Mouse (Mus musculus) erythroblast, embryonic 14.5 days (primary cell): ENCODE results near the gene Crygn. TPM values are rescaled to one million over a fixed set of nuclear protein-coding genes. Genes with fewer than 3 reads are reported as not detected.

Source experiments
- H3K27me3 ChIP-seq: 2 replicates; pipeline ENCODE4 v1.6.1; 2012; ENCODE audit warnings: inconsistent platforms; ENCODE audit not compliant: control insufficient read depth
- H3K36me3 ChIP-seq: 2 replicates; pipeline ENCODE4 v1.6.1; 2012; ENCODE audit warnings: mild to moderate bottlenecking, inconsistent platforms; ENCODE audit not compliant: control insufficient read depth
- H3K4me1 ChIP-seq: 2 replicates; pipeline ENCODE4 v1.6.1; 2012; ENCODE audit warnings: inconsistent platforms; ENCODE audit not compliant: control insufficient read depth
- H3K4me3 ChIP-seq: replicated peaks from 2 replicates; pipeline ENCODE3; 2012; ENCODE audit warnings: moderate library complexity, mild to moderate bottlenecking, inconsistent platforms
- H3K9me3 ChIP-seq: 2 replicates; pipeline ENCODE4 v1.6.1; 2012; ENCODE audit warnings: low read length, inconsistent platforms, mixed read lengths; ENCODE audit not compliant: control insufficient read depth
- GATA1 ChIP-seq: IDR thresholded peaks from 2 replicates; pipeline ENCODE4 v1.6.1; 2012; ENCODE audit warnings: low read length, inconsistent platforms, mixed read lengths
- TAL1 ChIP-seq: IDR thresholded peaks from 3 replicates; pipeline ENCODE4 v1.6.1; 2012; ENCODE audit warnings: low read length, inconsistent platforms, mixed read lengths
- polyA plus RNA-seq: library from polyadenylated mRNA; stranded (reverse); fragments of >175 nt; gene quantifications from 2 replicates; pipeline ENCODE4 v1.2.3, GENCODE M21; 2012

Crygn gene
- polyA plus RNA-seq, 1 experiment, result not detected

DNA sequence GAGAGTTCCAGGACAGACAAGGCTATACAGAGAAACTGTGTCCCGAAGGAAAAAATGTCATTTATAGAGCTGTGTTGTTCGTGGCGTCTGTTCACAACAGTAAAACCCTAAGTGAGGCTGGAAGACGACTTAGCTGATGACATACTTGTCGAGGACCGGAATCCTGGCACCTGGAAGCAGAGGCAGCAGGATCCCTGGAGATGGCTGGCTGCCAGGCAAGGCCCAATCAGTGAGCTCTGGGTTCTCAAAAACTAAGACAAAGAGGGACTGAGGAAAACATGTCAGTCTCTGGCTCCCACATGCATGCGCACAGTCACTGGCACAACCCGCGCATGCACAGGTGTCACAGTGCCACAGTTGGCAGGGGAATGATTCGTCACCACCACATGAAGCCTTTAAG lies 20.2 kb downstream of the Crygn start:
- no peak overlapping the region for H3K4me3 ChIP-seq
- TF ChIP-seq GATA1 (no peak), TAL1 (no peak)
- peaks cover 4% of the 10 kb centered on the region; the same call in 1 of the 2 replicates for H3K27me3 ChIP-seq
- no peaks in the 10 kb centered on the region for H3K36me3 ChIP-seq
- peaks cover 6% of the 10 kb centered on the region for H3K4me1 ChIP-seq
- H3K9me3 ChIP-seq, result no peaks in the 10 kb centered on the region

DNA sequence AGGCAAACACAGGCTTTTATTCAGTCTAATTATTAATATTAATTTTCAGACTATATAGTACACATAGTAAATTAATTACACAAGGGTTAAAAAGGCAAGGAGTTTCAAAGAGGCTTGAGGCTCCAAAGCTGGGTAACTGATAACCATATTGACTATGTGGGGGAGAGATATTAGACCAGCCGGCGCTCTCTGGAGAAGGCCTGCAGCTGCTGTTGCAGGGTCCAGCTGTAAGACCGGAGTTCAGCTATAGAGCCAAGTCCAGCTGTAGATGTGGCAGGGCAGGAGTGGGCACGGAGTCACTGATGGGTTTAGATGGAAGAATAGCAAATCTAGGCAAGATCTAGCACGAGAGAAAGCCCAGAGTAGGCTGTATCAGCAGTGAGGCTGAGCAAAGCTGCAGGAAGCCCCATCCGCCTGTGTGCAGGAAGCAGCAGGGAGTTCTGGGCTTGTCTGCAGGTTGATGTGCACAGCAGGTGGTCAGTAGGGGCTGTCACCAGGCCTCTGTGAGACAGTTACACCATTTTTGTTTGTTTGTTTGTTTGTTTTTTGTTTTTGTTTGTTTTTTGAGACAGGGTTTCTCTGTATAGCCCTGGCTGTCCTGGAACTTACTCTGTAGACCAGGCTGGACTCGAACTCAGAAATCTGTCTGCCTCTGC lies 23.9 kb downstream of the Crygn start:
- TF ChIP-seq TAL1 (no peak), GATA1 (no peak)

DNA sequence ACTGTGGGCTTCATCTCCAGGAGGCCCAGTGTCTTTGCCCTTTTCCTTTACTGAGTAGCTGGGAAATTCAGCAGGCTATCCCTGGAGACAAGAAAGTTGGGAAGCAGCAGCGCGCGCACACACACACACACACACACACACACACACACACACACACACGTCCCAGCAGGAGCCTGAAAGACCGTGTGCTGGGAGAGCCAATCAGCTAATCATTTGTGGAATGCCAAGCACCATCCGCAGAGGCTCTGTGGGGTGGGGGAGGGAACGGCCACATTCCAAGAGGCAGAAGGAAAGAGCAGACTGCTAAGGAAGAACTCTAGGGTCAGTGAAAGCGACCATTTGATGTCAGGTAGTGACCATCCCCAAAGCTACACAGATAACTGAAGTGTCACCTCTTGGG lies 24.7 kb downstream of the Crygn start:
- peaks cover 6% of the 10 kb centered on the region for H3K4me1 ChIP-seq
- peaks cover 43% of the 10 kb centered on the region for H3K27me3 ChIP-seq
- H3K4me3 ChIP-seq, result no peak overlapping the region
- no peaks in the 10 kb centered on the region for H3K9me3 ChIP-seq
- TF ChIP-seq GATA1, result no peak
- no peak for TF ChIP-seq TAL1
- no peaks in the 10 kb centered on the region for H3K36me3 ChIP-seq

More for the DNA sequence above, 23.9 kb downstream of the Crygn start:
- no peaks in the 10 kb centered on the region for H3K9me3 ChIP-seq
- no peak overlapping the region for H3K4me3 ChIP-seq
- H3K27me3 ChIP-seq, result peaks cover 36% of the 10 kb centered on the region
- peaks cover 6% of the 10 kb centered on the region for H3K4me1 ChIP-seq
- H3K36me3 ChIP-seq, result no peaks in the 10 kb centered on the region

DNA sequence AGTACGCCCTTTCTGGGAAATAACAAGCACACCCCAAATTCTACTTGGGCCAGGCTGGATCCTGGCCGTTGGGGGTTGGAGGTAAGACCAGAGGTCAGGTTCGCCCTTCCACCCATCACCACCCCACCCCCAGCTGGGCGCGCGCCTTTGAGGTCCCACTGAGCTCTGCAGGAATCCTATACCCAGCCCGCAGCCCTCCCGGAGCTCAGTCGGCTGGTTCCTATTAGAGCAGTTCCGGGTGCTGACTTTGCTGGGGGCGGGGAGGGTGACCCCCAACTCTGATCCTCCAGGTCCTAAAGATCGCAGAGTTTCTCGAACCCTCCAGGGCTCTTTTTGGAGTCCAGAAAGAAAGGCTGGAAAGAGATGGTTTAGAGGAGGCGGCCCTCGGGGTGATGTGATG lies 26.8 kb downstream of the Crygn start:
- Histone ChIP-seq H3K4me3 (no peak overlapping the region), H3K4me1 (peaks cover 8% of the 10 kb centered on the region), H3K36me3 (no peaks in the 10 kb centered on the region), H3K9me3 (no peaks in the 10 kb centered on the region), H3K27me3 (peaks cover 44% of the 10 kb centered on the region)
- TF ChIP-seq TAL1, result no peak
- TF ChIP-seq GATA1, result no peak

DNA sequence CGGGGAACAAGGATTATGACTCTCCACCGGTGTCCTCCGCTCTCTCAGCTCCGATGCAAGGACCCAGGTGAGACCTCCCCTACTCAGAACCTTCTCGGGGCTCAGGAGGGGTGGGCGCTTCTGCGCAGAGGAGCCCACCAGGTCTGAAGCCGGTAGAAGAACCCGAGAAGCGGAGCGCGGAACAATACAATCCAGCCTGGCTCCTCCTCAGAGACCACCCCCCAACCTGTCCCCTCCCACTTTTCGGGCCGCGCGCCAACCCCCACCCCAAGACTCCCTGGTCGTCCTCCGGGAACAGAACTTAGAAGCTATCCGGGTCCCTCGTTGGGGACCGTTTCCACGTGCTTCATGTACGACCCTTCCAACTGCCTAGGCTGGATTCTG lies 27.3 kb downstream of the Crygn start, which contains the start of gene Wdr86:
Wdr86 (minus strand) TSS at position 240 of the 384 bp plus-strand sequence.
- Histone ChIP-seq H3K4me3 (no peak within 1 kb of the TSS), H3K9me3 (no peaks in the 10 kb centered on the region), H3K36me3 (no peaks in the 10 kb centered on the region), H3K27me3 (peaks cover 44% of the 10 kb centered on the region), H3K4me1 (peaks cover 8% of the 10 kb centered on the region)
- TF ChIP-seq GATA1, result no peak
- no peak for TF ChIP-seq TAL1

DNA sequence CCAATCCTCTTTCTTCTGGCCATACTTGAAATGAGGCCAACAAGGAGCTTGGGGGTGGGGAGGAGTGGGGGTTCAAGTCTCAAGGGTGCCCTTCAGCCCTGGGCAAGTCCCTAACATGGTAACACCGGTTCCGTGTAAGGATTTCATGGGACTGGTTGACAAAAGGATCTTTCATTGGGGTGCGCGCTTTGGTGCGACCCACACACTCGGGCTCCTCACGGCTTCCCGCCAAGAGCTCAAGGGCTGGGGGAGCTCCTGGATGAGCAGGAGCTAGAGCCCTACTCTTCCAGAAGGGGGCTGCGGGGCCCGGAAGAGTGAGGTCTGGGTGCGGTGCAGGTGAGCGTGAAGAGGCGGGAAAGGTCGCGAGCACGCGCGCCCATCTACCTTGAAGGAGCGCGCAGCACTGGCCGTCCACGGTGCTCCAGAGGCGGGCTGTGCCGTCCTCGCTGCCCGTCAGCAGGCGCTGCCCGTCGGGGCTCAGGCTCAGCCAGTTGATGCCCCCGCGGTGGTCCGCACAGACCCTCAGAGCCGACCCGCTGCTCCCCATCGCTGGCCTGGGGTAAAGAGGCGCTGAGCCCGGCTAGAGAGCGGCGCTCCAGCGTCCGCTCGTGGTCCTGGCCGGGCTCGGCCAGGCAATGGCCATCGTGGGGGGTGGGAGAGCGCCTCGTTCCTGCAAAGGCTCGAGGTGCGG lies 27.9 kb downstream of the Crygn start:
- TF ChIP-seq GATA1 (no peak), TAL1 (no peak)
- Histone ChIP-seq H3K36me3 (no peaks in the 10 kb centered on the region), H3K4me1 (peaks cover 8% of the 10 kb centered on the region), H3K9me3 (no peaks in the 10 kb centered on the region), H3K4me3 (no peak overlapping the region), H3K27me3 (peaks cover 44% of the 10 kb centered on the region)

DNA sequence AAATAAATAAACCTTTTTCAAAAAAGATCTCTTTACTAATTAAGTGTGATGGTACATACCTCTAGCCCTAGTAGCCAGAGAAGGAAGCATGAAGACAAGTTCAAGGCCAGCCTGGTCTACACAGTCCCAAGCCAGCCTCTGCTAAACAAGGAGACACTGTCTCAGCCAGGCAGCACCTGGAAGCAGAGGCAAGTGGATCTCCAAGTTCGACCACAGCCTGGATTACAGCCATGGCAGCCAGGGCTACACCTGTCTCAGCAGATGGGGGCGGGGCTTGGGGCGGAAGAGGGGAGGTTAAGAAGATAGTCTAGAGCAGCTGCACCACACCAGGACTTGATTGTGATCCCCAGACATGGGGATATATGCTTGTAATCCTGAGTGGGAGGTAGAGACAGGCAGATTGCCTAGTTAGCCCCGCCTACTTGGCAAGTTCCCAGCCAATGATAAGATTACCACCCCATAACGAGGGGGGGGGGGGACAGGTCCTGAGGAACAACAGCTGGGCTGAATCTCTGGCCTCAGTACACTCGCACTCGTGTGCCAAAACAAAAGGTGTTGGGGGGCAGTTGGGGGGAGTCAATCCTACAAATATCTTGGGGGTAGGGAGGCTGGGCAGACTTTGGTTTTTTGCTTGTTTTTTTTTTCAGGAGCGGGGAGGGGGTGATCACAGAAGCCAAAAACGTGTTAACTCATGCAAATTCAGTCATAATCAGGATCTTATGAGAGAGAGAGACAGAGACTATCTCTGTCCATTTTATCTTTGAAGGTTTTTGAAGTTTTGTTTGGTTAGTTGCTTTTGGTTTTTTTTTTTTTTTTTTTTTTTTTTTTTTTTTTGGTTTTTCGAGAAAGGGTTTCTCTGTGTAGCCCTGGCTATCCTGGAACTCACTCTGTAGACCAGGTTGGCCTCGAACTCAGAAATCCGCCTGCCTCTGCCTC lies 30.6 kb downstream of the Crygn start:
- peaks cover 40% of the 10 kb centered on the region for H3K27me3 ChIP-seq
- no peaks in the 10 kb centered on the region for H3K9me3 ChIP-seq
- no peak overlapping the region for H3K4me3 ChIP-seq
- no peaks in the 10 kb centered on the region for H3K36me3 ChIP-seq
- H3K4me1 ChIP-seq, result peaks cover 2% of the 10 kb centered on the region
- TF ChIP-seq TAL1 (no peak), GATA1 (no peak)

DNA sequence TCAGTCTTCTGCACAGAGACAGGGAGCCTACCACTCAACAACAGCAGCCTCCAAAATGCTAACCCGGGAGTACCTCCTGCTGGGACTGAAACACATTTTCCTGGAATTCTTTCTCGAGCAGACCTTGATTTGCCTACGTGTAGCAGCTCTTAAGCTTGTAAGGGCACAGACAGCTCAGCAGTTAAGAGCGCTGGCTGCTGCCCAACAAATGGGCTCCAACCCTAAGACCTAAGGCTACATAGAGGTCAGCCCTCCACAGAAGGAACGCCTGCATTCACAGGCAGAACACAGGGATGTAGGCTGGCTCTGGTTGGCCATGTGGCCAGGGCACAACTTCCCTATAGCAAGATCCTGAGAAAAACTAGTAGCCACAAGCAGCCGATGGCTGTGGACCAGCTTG lies 31.9 kb downstream of the Crygn start:
- peaks cover 2% of the 10 kb centered on the region for H3K4me1 ChIP-seq
- peaks cover 27% of the 10 kb centered on the region for H3K27me3 ChIP-seq
- H3K4me3 ChIP-seq, result no peak overlapping the region
- TF ChIP-seq TAL1, result no peak
- TF ChIP-seq GATA1, result no peak
- no peaks in the 10 kb centered on the region for H3K9me3 ChIP-seq
- H3K36me3 ChIP-seq, result no peaks in the 10 kb centered on the region

DNA sequence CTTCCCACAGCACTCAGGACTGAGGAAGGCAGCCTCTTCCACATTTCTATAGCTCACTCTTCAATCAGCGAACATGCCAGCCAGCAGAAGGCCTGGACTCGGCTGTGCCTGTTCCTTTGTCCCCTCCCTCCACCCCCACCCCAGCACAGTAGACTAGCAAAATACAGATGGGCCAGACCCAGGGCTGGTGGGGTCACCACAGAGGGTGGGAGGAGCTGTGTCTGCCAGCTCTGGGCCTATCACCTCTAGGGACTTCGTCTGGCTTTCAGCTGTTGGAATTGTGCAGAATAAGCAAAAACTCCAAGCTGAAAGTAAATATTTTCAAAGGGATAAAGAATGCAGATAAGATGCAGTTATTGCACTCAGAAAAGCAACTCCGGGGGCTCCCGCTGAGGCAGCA lies 33.0 kb downstream of the Crygn start:
- Histone ChIP-seq H3K9me3 (no peaks in the 10 kb centered on the region), H3K36me3 (no peaks in the 10 kb centered on the region), H3K4me1 (peaks cover 2% of the 10 kb centered on the region; the same call in 1 of the 2 replicates), H3K27me3 (peaks cover 16% of the 10 kb centered on the region), H3K4me3 (no peak overlapping the region)
- no peak for TF ChIP-seq GATA1
- no peak for TF ChIP-seq TAL1
